Mouse (Mus musculus) limb, embryonic 13.5 days (tissue): ENCODE data around the gene 5330417C22Rik. TPM values are rescaled to one million over a fixed set of nuclear protein-coding genes. Genes with fewer than 3 reads are reported as not detected.

Experiments
- ATAC-seq: fragments of 200-750 bp; cut with Nextera tagmentation; 2 replicates; pipeline ENCODE4 v1.8.0; 2017; ENCODE audit warnings: low read depth, moderate number of reproducible peaks, moderate TSS enrichment; ENCODE audit not compliant: low FRiP score
- H3K27ac ChIP-seq: fragments of 300-500 bp; sonication (generic); 2 replicates; pipeline ENCODE4 v1.5.1; 2015; ENCODE audit warnings: inconsistent platforms, mild to moderate bottlenecking, moderate library complexity
- H3K27me3 ChIP-seq: fragments of 300-500 bp; sonication (generic); 2 replicates; pipeline ENCODE4 v1.6.1; 2015; ENCODE audit warnings: mild to moderate bottlenecking, inconsistent platforms
- H3K36me3 ChIP-seq: fragments of 300-500 bp; sonication (generic); 2 replicates; pipeline ENCODE4 v1.6.1; 2015; ENCODE audit warnings: inconsistent platforms, mild to moderate bottlenecking, moderate library complexity
- H3K4me1 ChIP-seq: fragments of 300-500 bp; sonication (generic); 2 replicates; pipeline ENCODE4 v1.6.1; 2015; ENCODE audit warnings: inconsistent platforms
- H3K4me2 ChIP-seq: fragments of 300-500 bp; sonication (generic); replicated peaks from 2 replicates; pipeline ENCODE4 v1.6.1; 2015; ENCODE audit warnings: inconsistent platforms, mild to moderate bottlenecking, moderate library complexity
- H3K4me3 ChIP-seq: fragments of 300-500 bp; sonication (generic); 2 replicates; pipeline ENCODE4 v1.5.1; 2015; ENCODE audit warnings: moderate library complexity, mild to moderate bottlenecking, inconsistent platforms
- H3K9ac ChIP-seq: fragments of 300-500 bp; sonication (generic); 2 replicates; pipeline ENCODE4 v1.6.1; 2015; ENCODE audit warnings: mild to moderate bottlenecking, inconsistent platforms
- H3K9me3 ChIP-seq: fragments of 300-500 bp; sonication (generic); 2 replicates; pipeline ENCODE4 v1.6.1; 2016; ENCODE audit warnings: inconsistent platforms
- WGBS: fragments of 180-500 bp; shearing (Covaris S2); methylation state at CpG from one replicate; pipeline ENCODE4 v1.1.7; 2015; 5-methylcytosine and 5-hydroxymethylcytosine counted together
- polyA plus RNA-seq: library from polyadenylated mRNA; unstranded; fragments of >200 nt; fragmentation: Nextera tagmentation; extraction: Ambion mirVana; gene quantifications from 2 replicates; pipeline ENCODE4 v1.2.1, GENCODE M21; 2015

The 5330417C22Rik gene
- polyA plus RNA-seq, 1 experiment from 2014 or later: 1.0 TPM

- H3K4me2 ChIP-seq: peak within 1 kb of the TSS; percentile 87
- peak within 1 kb of the TSS; percentile 79 for H3K9ac ChIP-seq
- peak within 1 kb of the TSS; percentile 85 for H3K27ac ChIP-seq
- H3K9me3 ChIP-seq: no peaks in the 10 kb centered on the region
- H3K27me3 ChIP-seq: no peaks in the 10 kb centered on the region
- WGBS: under 1% methylated on average over 41 of the region's 45 CpGs
- peak; percentile 96 for ATAC-seq
- peak within 1 kb of the TSS; percentile 64 for H3K4me3 ChIP-seq
- H3K36me3 ChIP-seq: peaks cover 28% of the 10 kb centered on the region
- peaks cover 20% of the 10 kb centered on the region for H3K4me1 ChIP-seq
Observed at GRCm38 (mm10) chr3:108562133-108562730, 25.9 kb upstream of the 5330417C22Rik start, which contains the start of gene Tmem167b. Gene Tmem167b, minus strand, starts transcription at chr3:108562466.

GRCm38 (mm10) chr3:108557888-108558287 is 21.6 kb upstream of the 5330417C22Rik start:
- no peaks in the 10 kb centered on the region for H3K27me3 ChIP-seq
- 94% methylated on average over 4 of the region's 4 CpGs for WGBS
- H3K36me3 ChIP-seq: peaks cover 34% of the 10 kb centered on the region
- no peak overlapping the region for H3K4me3 ChIP-seq
- no peak overlapping the region for H3K9ac ChIP-seq
- peaks cover 23% of the 10 kb centered on the region for H3K4me1 ChIP-seq
- H3K4me2 ChIP-seq: no peak overlapping the region
- no peak for ATAC-seq
- H3K27ac ChIP-seq: no peak overlapping the region
- no peaks in the 10 kb centered on the region for H3K9me3 ChIP-seq

GRCm38 (mm10) chr3:108554587-108555312 is 18.4 kb upstream of the 5330417C22Rik start:
- peak overlapping the region; percentile 83 for H3K4me2 ChIP-seq
- H3K9me3 ChIP-seq: no peaks in the 10 kb centered on the region
- peak; percentile 96 for ATAC-seq
- 19% methylated on average over 18 of the region's 22 CpGs for WGBS
- peaks cover 27% of the 10 kb centered on the region for H3K36me3 ChIP-seq
- H3K4me3 ChIP-seq: peak overlapping the region; percentile 82
- no peaks in the 10 kb centered on the region for H3K27me3 ChIP-seq
- peak overlapping the region; percentile 86 for H3K27ac ChIP-seq
- H3K9ac ChIP-seq: peak overlapping the region; percentile 94
- peaks cover 7% of the 10 kb centered on the region for H3K4me1 ChIP-seq

- peak overlapping the region; percentile 82 for H3K4me3 ChIP-seq
- peaks cover 23% of the 10 kb centered on the region for H3K36me3 ChIP-seq
- peak; percentile 60 for ATAC-seq
- peak overlapping the region; percentile 83 for H3K4me2 ChIP-seq
- H3K27me3 ChIP-seq: no peaks in the 10 kb centered on the region
- peak overlapping the region; percentile 86 for H3K27ac ChIP-seq
- H3K9me3 ChIP-seq: no peaks in the 10 kb centered on the region
- peak overlapping the region; percentile 94 for H3K9ac ChIP-seq
- H3K4me1 ChIP-seq: peaks cover 7% of the 10 kb centered on the region
- WGBS: 0% methylated on average over 37 of the region's 42 CpGs
Observed at GRCm38 (mm10) chr3:108554111-108554561, 17.8 kb upstream of the 5330417C22Rik start.

GRCm38 (mm10) chr3:108542299-108542698 is 6.0 kb upstream of the 5330417C22Rik start:
- ATAC-seq: no peak

GRCm38 (mm10) chr3:108537303-108537702 is 967 bp upstream of the 5330417C22Rik start:
- Histone ChIP-seq H3K4me2 (peak overlapping the region; percentile 64), H3K9me3 (no peaks in the 10 kb centered on the region), H3K27me3 (peaks cover 27% of the 10 kb centered on the region), H3K36me3 (no peaks in the 10 kb centered on the region), H3K27ac (no peak overlapping the region), H3K4me3 (peak overlapping the region; percentile 26), H3K4me1 (peaks cover 17% of the 10 kb centered on the region), H3K9ac (no peak overlapping the region)
- 5% methylated on average over 17 of the region's 17 CpGs for WGBS
- ATAC-seq: peak; percentile 75

More at GRCm38 (mm10) chr3:108542299-108542698, 6.0 kb upstream of the 5330417C22Rik start:
- Histone ChIP-seq H3K9ac (no peak overlapping the region), H3K9me3 (no peaks in the 10 kb centered on the region), H3K27me3 (no peaks in the 10 kb centered on the region), H3K36me3 (no peaks in the 10 kb centered on the region), H3K4me1 (peaks cover 5% of the 10 kb centered on the region; the same call in 1 of the 2 replicates), H3K27ac (no peak overlapping the region), H3K4me3 (no peak overlapping the region), H3K4me2 (no peak overlapping the region)
- WGBS: 80% methylated on average over 11 of the region's 11 CpGs

GRCm38 (mm10) chr3:108535896-108536516 is 330 bp downstream of the 5330417C22Rik start:
- no peak; the same call in 1 of the 2 replicates for ATAC-seq
- WGBS: 9% methylated on average over 15 of the region's 15 CpGs
- peak overlapping the region; percentile 50 for H3K4me3 ChIP-seq

GRCm38 (mm10) chr3:108533951-108534350 is 2.4 kb downstream of the 5330417C22Rik start, which contains the start of gene 1700013F07Rik:
Gene 1700013F07Rik, plus strand, starts transcription at chr3:108534150.
- Histone ChIP-seq H3K4me2 (no peak within 1 kb of the TSS), H3K9ac (no peak within 1 kb of the TSS), H3K36me3 (no peaks in the 10 kb centered on the region), H3K27me3 (peaks cover 27% of the 10 kb centered on the region), H3K4me1 (peaks cover 17% of the 10 kb centered on the region), H3K27ac (no peak within 1 kb of the TSS), H3K9me3 (no peaks in the 10 kb centered on the region; the same call in 1 of the 2 replicates), H3K4me3 (no peak within 1 kb of the TSS)
- ATAC-seq: no peak
- 91% methylated on average over 6 of the region's 6 CpGs for WGBS

More at GRCm38 (mm10) chr3:108535896-108536516, 330 bp downstream of the 5330417C22Rik start:
- H3K9me3 ChIP-seq: no peaks in the 10 kb centered on the region
- peak overlapping the region; percentile 93 for H3K4me2 ChIP-seq
- peaks cover 27% of the 10 kb centered on the region for H3K27me3 ChIP-seq
- H3K27ac ChIP-seq: no peak overlapping the region
- H3K9ac ChIP-seq: peak overlapping the region; percentile 60; the same call in 1 of the 2 replicates
- peaks cover 17% of the 10 kb centered on the region for H3K4me1 ChIP-seq
- no peaks in the 10 kb centered on the region for H3K36me3 ChIP-seq

- Histone ChIP-seq H3K36me3 (no peaks in the 10 kb centered on the region), H3K9me3 (no peaks in the 10 kb centered on the region; the same call in 1 of the 2 replicates), H3K4me2 (no peak overlapping the region), H3K4me1 (peaks cover 17% of the 10 kb centered on the region), H3K9ac (no peak overlapping the region), H3K27ac (no peak overlapping the region), H3K27me3 (peaks cover 27% of the 10 kb centered on the region), H3K4me3 (no peak overlapping the region)
- 66% methylated on average over 9 of the region's 9 CpGs for WGBS
- no peak for ATAC-seq
Observed at GRCm38 (mm10) chr3:108533114-108533885, 3.0 kb downstream of the 5330417C22Rik start.

- Histone ChIP-seq H3K4me2 (no peak overlapping the region), H3K4me1 (peaks cover 3% of the 10 kb centered on the region; the same call in 1 of the 2 replicates), H3K27ac (no peak overlapping the region), H3K4me3 (no peak overlapping the region), H3K27me3 (no peaks in the 10 kb centered on the region), H3K36me3 (no peaks in the 10 kb centered on the region), H3K9ac (no peak overlapping the region), H3K9me3 (no peaks in the 10 kb centered on the region; the same call in 1 of the 2 replicates)
- no peak for ATAC-seq
- 97% methylated on average over 8 of the region's 8 CpGs for WGBS
Observed at GRCm38 (mm10) chr3:108528489-108528888, 7.8 kb downstream of the 5330417C22Rik start.

- Histone ChIP-seq H3K4me3 (no peak overlapping the region), H3K27ac (no peak overlapping the region)
- 87% methylated on average over 4 of the region's 4 CpGs for WGBS
Observed at GRCm38 (mm10) chr3:108523415-108523814, 12.9 kb downstream of the 5330417C22Rik start.

More at GRCm38 (mm10) chr3:108523415-108523814, 12.9 kb downstream of the 5330417C22Rik start:
- Histone ChIP-seq H3K36me3 (no peaks in the 10 kb centered on the region), H3K4me2 (no peak overlapping the region), H3K9me3 (no peaks in the 10 kb centered on the region), H3K4me1 (no peaks in the 10 kb centered on the region), H3K9ac (no peak overlapping the region), H3K27me3 (no peaks in the 10 kb centered on the region)
- ATAC-seq: no peak
